Mouse (Mus musculus) lung, adult 2 months (tissue): ENCODE measurements around the gene BC052040.

ENCODE experiments used
- CTCF ChIP-seq: fragments of 200-500 bp; IDR thresholded peaks from 2 replicates; pipeline ENCODE4 v1.5.1; 2011; ENCODE audit warnings: mild to moderate bottlenecking, low read length, control low read depth; ENCODE audit not compliant: insufficient read depth
- POLR2A ChIP-seq: fragments of 200-500 bp; IDR thresholded peaks from 2 replicates; pipeline ENCODE4 v1.6.1; 2011; ENCODE audit warnings: low read depth, mild to moderate bottlenecking, control low read depth, low read length, borderline replicate concordance; ENCODE audit errors: extremely low read depth

DNA sequence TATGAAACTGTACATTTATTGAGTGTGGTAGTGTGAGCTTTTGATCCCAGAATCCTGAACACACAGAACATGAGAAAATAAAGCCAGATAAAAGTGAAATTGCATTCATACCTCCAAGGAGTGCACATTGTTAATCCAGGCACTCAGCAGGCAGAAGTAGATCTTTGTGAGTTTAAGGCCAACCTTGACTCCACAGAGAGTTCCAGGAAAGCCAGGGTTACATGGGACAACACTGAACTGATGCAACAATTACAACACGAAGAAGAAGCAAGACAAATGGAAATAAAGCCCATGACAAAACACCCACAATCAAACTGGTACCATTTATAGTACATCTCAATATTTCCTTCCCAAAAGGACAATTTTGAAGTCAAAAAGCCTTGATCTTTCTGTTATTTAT, 9.5 kb upstream of the BC052040 start:
- no peak for TF ChIP-seq POLR2A
- no peak for TF ChIP-seq CTCF
